Mouse (Mus musculus) lung, adult 2 months (tissue): ENCODE data around the gene Galk1.

Experiments used
- CTCF ChIP-seq: fragments of 200-500 bp; IDR thresholded peaks from 2 replicates; pipeline ENCODE4 v1.5.1; 2011; ENCODE audit warnings: mild to moderate bottlenecking, low read length, control low read depth; ENCODE audit not compliant: insufficient read depth
- POLR2A ChIP-seq: fragments of 200-500 bp; IDR thresholded peaks from 2 replicates; pipeline ENCODE4 v1.6.1; 2011; ENCODE audit warnings: low read depth, mild to moderate bottlenecking, control low read depth, low read length, borderline replicate concordance; ENCODE audit errors: extremely low read depth

GRCm38 (mm10) chr11:115995256-115995655 lies 17.3 kb downstream of the Galk1 start:
- TF ChIP-seq CTCF (no peak), POLR2A (no peak)
